In the genomic region with DNA sequence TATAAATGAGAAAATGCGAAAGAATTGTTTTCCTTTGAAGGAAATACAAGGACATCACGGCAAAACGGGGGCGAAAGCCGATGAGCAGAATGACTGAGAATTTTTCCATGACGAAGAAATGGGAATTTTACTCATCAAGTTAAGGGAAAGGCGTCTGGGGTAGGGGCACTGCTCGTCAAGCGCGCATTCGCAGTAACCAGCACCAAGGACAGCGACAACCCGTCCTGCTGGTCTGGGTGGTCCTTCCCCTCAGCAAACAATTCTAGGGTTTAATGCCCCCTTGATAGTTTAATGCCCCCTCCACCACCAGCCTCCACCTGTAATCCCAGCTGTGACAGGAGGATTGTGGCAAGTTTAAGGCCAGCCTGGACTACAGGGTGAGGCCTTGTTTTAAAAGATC, we compare ENCODE assay signal across 16 mouse cellular contexts. TPM values are rescaled to one million over a fixed set of nuclear protein-coding genes. Genes with fewer than 3 reads are reported as not detected.
A peak's percentile ranks its signal among the peaks of the same experiment; 100 is the strongest.
DNase-seq lines count a peak whose midpoint lies in the region; ATAC-seq lines count a peak whose summit lies in the region.
"Had no signal": no experiment of that assay in that cellular context is flagged by ENCODE, and none has a peak within 500 bp of the region (broad histone marks: within the 10 kb centered on the region; RNA-seq: fewer than 3 reads in every experiment).

No protein-coding gene starts in this region.

- WGBS in neural tube, embryonic 15.5 days: 15% methylated on average over 13 of the region's 13 CpGs
- WGBS in limb, embryonic 11.5 days: 9% methylated on average over 13 of the region's 13 CpGs

- no peak overlapping the region for H3K9ac ChIP-seq in neural tube, embryonic 15.5 days (replicated peaks)
- no peak overlapping the region for H3K9ac ChIP-seq in limb, embryonic 11.5 days (ENCODE audit: low read length)
- H3K9ac ChIP-seq: midbrain, embryonic 12.5 days had no signal

- H3K36me3 ChIP-seq in neural tube, embryonic 15.5 days: no peaks in the 10 kb centered on the region
- no peaks in the 10 kb centered on the region for H3K36me3 ChIP-seq in limb, embryonic 11.5 days (ENCODE audit: control insufficient read depth, insufficient read depth, low read length)
- H3K36me3 ChIP-seq: midbrain, embryonic 12.5 days had no signal

- H3K27me3 ChIP-seq in neural tube, embryonic 15.5 days (replicated peaks): peaks cover 61% of the 10 kb centered on the region
- H3K27me3 ChIP-seq in limb, embryonic 11.5 days (ENCODE audit: control insufficient read depth, insufficient read depth, low read length): peaks cover 38% of the 10 kb centered on the region
- H3K27me3 ChIP-seq: CH12.LX had no signal

- H3K4me3 ChIP-seq in neural tube, embryonic 15.5 days (replicated peaks): no peak overlapping the region
- no peak overlapping the region for H3K4me3 ChIP-seq in limb, embryonic 11.5 days (ENCODE audit: low read depth, low read length)
- H3K4me3 ChIP-seq: gastrocnemius, adult 2 months; midbrain, embryonic 12.5 days had no signal

- no peak overlapping the region for H3K27ac ChIP-seq in neural tube, embryonic 15.5 days (replicated peaks)
- H3K27ac ChIP-seq in limb, embryonic 11.5 days (replicated peaks; ENCODE audit: low read depth, low read length): no peak overlapping the region
- H3K27ac ChIP-seq: gastrocnemius, adult 2 months; midbrain, embryonic 12.5 days had no signal

- H3K4me1 ChIP-seq in neural tube, embryonic 15.5 days: peaks cover 9% of the 10 kb centered on the region
- H3K4me1 ChIP-seq in limb, embryonic 11.5 days (ENCODE audit: control insufficient read depth, insufficient read depth, low read length): peaks cover 5% of the 10 kb centered on the region

- no peak overlapping the region for H3K4me2 ChIP-seq in neural tube, embryonic 15.5 days
- H3K4me2 ChIP-seq in limb, embryonic 11.5 days (ENCODE audit: low read depth, severe bottlenecking): no peak overlapping the region
- H3K4me2 ChIP-seq: midbrain, embryonic 12.5 days had no signal

- DNase-seq in heart, postnatal 4 days: peak; percentile 57
- DNase-seq in heart, adult 11 months: no peak
- peak; percentile 59 for DNase-seq in neural tube, embryonic 10.5 days (ENCODE audit: extremely low spot score, low spot score)
- DNase-seq in embryo, embryonic 11.5 days (ENCODE audit: low read depth, low spot score): peak; percentile 52
- DNase-seq in limb, embryonic 11.5 days (ENCODE audit: low spot score): peak; percentile 87
- no peak for DNase-seq in frontal cortex, postnatal 36 days (ENCODE audit: low spot score in 2 of 2)
- DNase-seq: cerebellum, postnatal 36 days; gastrocnemius, adult 2 months; right cerebral cortex, postnatal 4 days had no signal

- no peak for ATAC-seq in neural tube, embryonic 15.5 days (ENCODE audit: low FRiP score)
- no peak for ATAC-seq in limb, embryonic 11.5 days (ENCODE audit: insufficient number of reproducible peaks, low FRiP score, low TSS enrichment, low read depth)

- no peaks in the 10 kb centered on the region for H3K9me3 ChIP-seq in neural tube, embryonic 15.5 days (replicated peaks)
- no peaks in the 10 kb centered on the region for H3K9me3 ChIP-seq in limb, embryonic 11.5 days (ENCODE audit: control insufficient read depth, low read length)
- H3K9me3 ChIP-seq: midbrain, embryonic 12.5 days had no signal

RNA-seq across cellular contexts. Expression of a gene that starts 2.6 kb away (rescaled TPM):
- total RNA-seq in heart, postnatal 4 days (2021): 1 to 10 TPM in 1 of 2 experiments, under 1 TPM in 1; 0.91 to 1.9 TPM
- 0.93 and 2.3 TPM in 2 replicates for polyA plus RNA-seq in neural tube, embryonic 15.5 days (2015; fragmentation: Nextera tagmentation; extraction: Ambion mirVana)
- polyA plus RNA-seq in limb, embryonic 11.5 days (2014; fragmentation: Nextera tagmentation; extraction: Ambion mirVana): 0.65 and 1.2 TPM in 2 replicates
- total RNA-seq: CH12.LX had no signal

RNA-seq across cellular contexts. Expression of a gene that starts 19.0 kb away (rescaled TPM):
- under 1 TPM in 1 of 2 experiments, not detected in 1; 0.41 TPM for total RNA-seq in heart, postnatal 4 days (2021)
- polyA plus RNA-seq in neural tube, embryonic 15.5 days (2015; fragmentation: Nextera tagmentation; extraction: Ambion mirVana): not detected in 2 replicates
- polyA plus RNA-seq in limb, embryonic 11.5 days (2014; fragmentation: Nextera tagmentation; extraction: Ambion mirVana): not detected in 2 replicates
- total RNA-seq: CH12.LX; gastrocnemius, adult 2 months had no signal
- polyA plus RNA-seq: heart, embryonic 14.5 days; liver, embryonic 16.5 days; midbrain, embryonic 12.5 days; neural tube, embryonic 14.5 days; stomach, embryonic 14.5 days had no signal

Comparison
In these comparisons a context has a peak if more than half of its experiments do, and no peak if none do; other contexts are left out.
1. DNase-seq: peak in heart, postnatal 4 days (single experiment), neural tube, embryonic 10.5 days (single experiment), embryo, embryonic 11.5 days (single experiment) and limb, embryonic 11.5 days (single experiment); none in heart, adult 11 months (single experiment) and frontal cortex, postnatal 36 days (0 of 2).